13 mouse cellular contexts compared by ENCODE assay signal in genomic region chr9:72084131-72084530, GRCm38 (mm10). TPM values are rescaled to one million over a fixed set of nuclear protein-coding genes. Genes with fewer than 3 reads are reported as not detected.
A peak's percentile ranks its signal among the peaks of the same experiment; 100 is the strongest.
DNase-seq lines count a peak whose midpoint lies in the region; ATAC-seq and TF ChIP-seq lines count a peak whose summit lies in the region.
"Had no signal": no experiment of that assay in that cellular context is flagged by ENCODE, and none has a peak within 500 bp of the region (broad histone marks: within the 10 kb centered on the region; RNA-seq: fewer than 3 reads in every experiment).

No protein-coding gene starts in this region.

- H3K4me3 ChIP-seq in embryonic facial prominence, embryonic 11.5 days (ENCODE audit: low read depth, low read length) = no peak overlapping the region
- H3K4me3 ChIP-seq in embryonic facial prominence, embryonic 10.5 days = no peak overlapping the region
- no peak overlapping the region for H3K4me3 ChIP-seq in liver, adult 2 months (ENCODE audit: insufficient read depth, low read depth, low read length)
- H3K4me3 ChIP-seq in left cerebral cortex, adult 2 months = no peak overlapping the region
- H3K4me3 ChIP-seq: midbrain, embryonic 12.5 days had no signal

- H3K4me1 ChIP-seq in embryonic facial prominence, embryonic 11.5 days (ENCODE audit: control insufficient read depth, insufficient read depth, low read length) = no peaks in the 10 kb centered on the region
- H3K4me1 ChIP-seq in embryonic facial prominence, embryonic 10.5 days = peaks cover 11% of the 10 kb centered on the region; the same call in 1 of the 2 replicates
- H3K4me1 ChIP-seq in liver, adult 2 months (ENCODE audit: control insufficient read depth, insufficient read depth, low read length) = peaks cover 3% of the 10 kb centered on the region; the same call in 1 of the 2 replicates

- no peak for TF ChIP-seq POLR2A in liver, adult 2 months (IDR thresholded peaks at IDR 0.05; ENCODE audit: extremely low read depth, insufficient read depth, low read length)
- no peak for TF ChIP-seq POLR2A in brain, embryonic 14.5 days (IDR thresholded peaks at IDR 0.05; ENCODE audit: borderline replicate concordance, extremely low read depth, insufficient read depth, insufficient read length, poor library complexity, severe bottlenecking)

- peak; percentile 34 for DNase-seq in embryonic facial prominence, embryonic 11.5 days (ENCODE audit: low spot score)
- no peak for DNase-seq in embryonic facial prominence, embryonic 10.5 days (ENCODE audit: low spot score)
- peak; percentile 73 for DNase-seq in liver, adult 2 months (ENCODE audit: extremely low read depth, low read depth, low spot score)
- no peak for DNase-seq in liver
- peak; percentile 79 for DNase-seq in brain, embryonic 14.5 days (ENCODE audit: low read depth)
- DNase-seq in left cerebral cortex, adult 2 months (ENCODE audit: extremely low spot score in 1 of 2, low spot score in 2 of 2) = peak in 1 of 2 experiments; percentile 14
- DNase-seq in thymus, postnatal 25 days = no peak
- no peak for DNase-seq in thymus, postnatal 4 days
- DNase-seq: thymus, adult 18-20 months had no signal

- H3K9me3 ChIP-seq in embryonic facial prominence, embryonic 11.5 days (replicated peaks; ENCODE audit: control insufficient read depth, low read length) = no peaks in the 10 kb centered on the region
- H3K9me3 ChIP-seq in embryonic facial prominence, embryonic 10.5 days = no peaks in the 10 kb centered on the region
- H3K9me3 ChIP-seq: midbrain, embryonic 12.5 days had no signal

- H3K9ac ChIP-seq in embryonic facial prominence, embryonic 11.5 days (replicated peaks; ENCODE audit: low read length) = no peak overlapping the region
- H3K9ac ChIP-seq in liver, adult 2 months (ENCODE audit: low read depth, low read length) = no peak overlapping the region
- H3K9ac ChIP-seq: midbrain, embryonic 12.5 days had no signal

- TF ChIP-seq CTCF in liver, adult 2 months (IDR thresholded peaks at IDR 0.05; ENCODE audit: low read depth, low read length) = no peak
- no peak for TF ChIP-seq CTCF in brain, embryonic 14.5 days (IDR thresholded peaks at IDR 0.05; ENCODE audit: borderline replicate concordance, extremely low read depth, insufficient read depth, insufficient read length)
- TF ChIP-seq CTCF in left cerebral cortex, adult 2 months (IDR thresholded peaks at IDR 0.05) = no peak

- ATAC-seq in embryonic facial prominence, embryonic 11.5 days (replicated peaks; ENCODE audit: insufficient number of reproducible peaks, low FRiP score, low TSS enrichment, low read depth) = no peak
- ATAC-seq: activated CD4-positive, CD25-positive, alpha-beta regulatory T cell, adult 4 months; CD4-positive, CD25-positive, alpha-beta regulatory T cell, adult 4 months; intestine, postnatal 0 days had no signal

- no peak overlapping the region for H3K27ac ChIP-seq in embryonic facial prominence, embryonic 11.5 days (replicated peaks; ENCODE audit: low read depth, low read length)
- no peak overlapping the region for H3K27ac ChIP-seq in embryonic facial prominence, embryonic 10.5 days (replicated peaks)
- H3K27ac ChIP-seq in liver, adult 2 months (replicated peaks; ENCODE audit: insufficient read depth, low read depth, low read length) = no peak overlapping the region
- H3K27ac ChIP-seq in left cerebral cortex, adult 2 months = peak overlapping the region; percentile 60
- H3K27ac ChIP-seq: midbrain, embryonic 12.5 days had no signal

- H3K4me2 ChIP-seq in embryonic facial prominence, embryonic 11.5 days (ENCODE audit: low read depth, low read length) = no peak overlapping the region
- H3K4me2 ChIP-seq: midbrain, embryonic 12.5 days had no signal

- H3K36me3 ChIP-seq in embryonic facial prominence, embryonic 11.5 days (replicated peaks; ENCODE audit: control insufficient read depth, insufficient read depth, low read depth, low read length) = no peaks in the 10 kb centered on the region
- peaks cover 4% of the 10 kb centered on the region; the same call in 1 of the 2 replicates for H3K36me3 ChIP-seq in embryonic facial prominence, embryonic 10.5 days (replicated peaks)
- H3K36me3 ChIP-seq in liver, adult 2 months (ENCODE audit: control insufficient read depth, insufficient read depth, low read length) = no peaks in the 10 kb centered on the region
- H3K36me3 ChIP-seq: midbrain, embryonic 12.5 days had no signal

- no peaks in the 10 kb centered on the region for H3K27me3 ChIP-seq in embryonic facial prominence, embryonic 11.5 days (ENCODE audit: control insufficient read depth, insufficient read depth, low read length)
- no peaks in the 10 kb centered on the region for H3K27me3 ChIP-seq in embryonic facial prominence, embryonic 10.5 days (replicated peaks; ENCODE audit: low read depth, poor library complexity, severe bottlenecking)
- H3K27me3 ChIP-seq in liver, adult 2 months (ENCODE audit: control insufficient read depth, insufficient read depth, low read length) = no peaks in the 10 kb centered on the region
- H3K27me3 ChIP-seq: midbrain, embryonic 12.5 days had no signal

- intact Hi-C loops in left cerebral cortex, adult 2 months (cut with DNase I) = loop anchor here (5.0 kb wide), 1 partner anchor 52 kb away; no protein-coding TSS in a partner anchor

- H3K79me2 ChIP-seq in liver, adult 2 months (ENCODE audit: control insufficient read depth, insufficient read depth, low read length) = peaks cover 18% of the 10 kb centered on the region; the same call in 1 of the 2 replicates

RNA-seq across cellular contexts. Expression of gene Tcf12, which starts 27.5 kb away (rescaled TPM):
- polyA plus RNA-seq in embryonic facial prominence, embryonic 11.5 days (2014; fragmentation: Nextera tagmentation; extraction: Ambion mirVana) = 204 and 230 TPM in 2 replicates
- 160 and 169 TPM in 2 replicates for polyA plus RNA-seq in embryonic facial prominence, embryonic 10.5 days (2016; fragmentation: Nextera tagmentation; extraction: Ambion mirVana)
- total RNA-seq in liver, adult 2 months (2014; rRNA removed) = 19.2 and 21.4 TPM in 2 replicates
- 14.1 and 18.4 TPM in 2 replicates for polyA plus RNA-seq in liver, adult 2 months (2012; rRNA removed)
- 140 and 156 TPM in 2 replicates for polyA plus RNA-seq in brain, embryonic 14.5 days (2012; rRNA removed)
- 10 to 100 TPM; 38.9 to 48.0 TPM for total RNA-seq in left cerebral cortex, adult 2 months (2021)

Comparison
In these comparisons a context has a peak if more than half of its experiments do, and no peak if none do; other contexts are left out.
1. DNase-seq: peak in embryonic facial prominence, embryonic 11.5 days (single experiment), liver, adult 2 months (single experiment) and brain, embryonic 14.5 days (single experiment); none in embryonic facial prominence, embryonic 10.5 days (single experiment), liver (single experiment), thymus, postnatal 25 days (single experiment) and thymus, postnatal 4 days (single experiment).